Mouse (Mus musculus): ENCODE results near the gene Gm49333. TPM values are rescaled to one million over a fixed set of nuclear protein-coding genes. Genes with fewer than 3 reads are reported as not detected.
"Not testable (repeated sequence)": the region's sequence is repeated elsewhere in the genome, so short reads cannot be mapped to it uniquely, and the experiment has no call there.

Gene Gm49333
- polyA plus RNA-seq, 1 experiment from 2014 or later = not detected

DNA sequence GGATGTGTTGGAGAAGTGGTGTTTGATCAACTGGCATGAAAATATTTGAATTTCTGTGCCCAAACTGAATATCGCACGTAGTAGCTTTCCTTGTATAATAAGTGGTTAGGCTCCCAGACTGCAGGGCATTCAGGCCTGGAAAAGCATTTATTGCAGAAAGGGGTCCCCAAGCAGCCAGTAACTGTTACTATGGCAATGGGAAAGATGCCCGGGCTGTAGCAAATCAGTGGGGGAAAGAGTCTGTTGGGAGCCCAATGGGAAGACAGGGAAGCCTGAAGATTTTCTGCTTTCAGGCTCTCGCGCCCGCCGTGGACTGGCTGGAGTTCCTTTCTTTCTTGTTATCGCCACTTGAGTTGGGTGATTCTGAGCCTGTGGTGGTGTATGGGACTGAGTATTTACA lies 27.0 kb downstream of the Gm49333 start:
- no peaks in the 10 kb centered on the region for H3K27me3 ChIP-seq (ENCODE audit: control insufficient read depth, insufficient read depth, low read length)

DNA sequence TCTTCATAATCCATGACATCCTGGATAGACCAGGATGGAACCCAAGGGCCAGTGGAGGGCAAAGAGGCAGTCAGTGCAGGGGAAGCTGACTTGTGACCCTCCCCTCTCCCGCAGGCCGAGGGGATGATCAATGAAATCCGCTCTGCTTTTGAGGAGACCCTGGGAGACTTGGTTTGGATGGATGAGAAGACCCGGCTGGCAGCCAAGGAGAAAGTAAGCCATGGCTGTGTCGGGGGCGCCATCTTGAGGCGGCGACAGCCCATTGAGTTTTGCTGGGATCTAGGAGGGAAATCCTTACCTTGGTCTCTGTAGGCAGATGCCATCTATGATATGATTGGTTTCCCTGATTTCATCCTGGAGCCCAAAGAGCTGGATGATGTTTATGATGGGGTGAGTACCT lies 30.8 kb downstream of the Gm49333 start:
- Histone ChIP-seq H3K36me3 (replicated peaks; ENCODE audit: control insufficient read depth, insufficient read depth, low read depth, low read length) (no peaks in the 10 kb centered on the region), H3K27me3 (ENCODE audit: control insufficient read depth, insufficient read depth, low read length) (no peaks in the 10 kb centered on the region), H3K4me1 (ENCODE audit: control insufficient read depth, insufficient read depth, low read length) (no peaks in the 10 kb centered on the region), H3K4me3 (ENCODE audit: low read depth, low read length) (no peak overlapping the region), H3K27ac (replicated peaks; ENCODE audit: low read depth, low read length) (no peak overlapping the region), H3K4me2 (ENCODE audit: low read depth, low read length) (no peak overlapping the region), H3K9ac (replicated peaks; ENCODE audit: low read length) (no peak overlapping the region), H3K9me3 (replicated peaks; ENCODE audit: control insufficient read depth, low read length) (no peaks in the 10 kb centered on the region)
- 3% methylated on average over 8 of the region's 8 CpGs for WGBS
- DNase-seq (ENCODE audit: low spot score) (peak; percentile 80), ATAC-seq (replicated peaks; ENCODE audit: insufficient number of reproducible peaks, low FRiP score, low TSS enrichment, low read depth) (no peak; the same call in 1 of the 2 replicates)

More for the DNA sequence above, 27.0 kb downstream of the Gm49333 start:
- Histone ChIP-seq H3K4me3 (ENCODE audit: low read depth, low read length) (no peak overlapping the region), H3K36me3 (replicated peaks; ENCODE audit: control insufficient read depth, insufficient read depth, low read depth, low read length) (no peaks in the 10 kb centered on the region), H3K4me2 (ENCODE audit: low read depth, low read length) (no peak overlapping the region), H3K9ac (replicated peaks; ENCODE audit: low read length) (no peak overlapping the region), H3K9me3 (replicated peaks; ENCODE audit: control insufficient read depth, low read length) (no peaks in the 10 kb centered on the region), H3K4me1 (ENCODE audit: control insufficient read depth, insufficient read depth, low read length) (no peaks in the 10 kb centered on the region), H3K27ac (replicated peaks; ENCODE audit: low read depth, low read length) (no peak overlapping the region)
- no peak for DNase-seq (ENCODE audit: low spot score)
- 87% methylated on average over 8 of the region's 8 CpGs for WGBS
- ATAC-seq (replicated peaks; ENCODE audit: insufficient number of reproducible peaks, low FRiP score, low TSS enrichment, low read depth) = no peak

DNA sequence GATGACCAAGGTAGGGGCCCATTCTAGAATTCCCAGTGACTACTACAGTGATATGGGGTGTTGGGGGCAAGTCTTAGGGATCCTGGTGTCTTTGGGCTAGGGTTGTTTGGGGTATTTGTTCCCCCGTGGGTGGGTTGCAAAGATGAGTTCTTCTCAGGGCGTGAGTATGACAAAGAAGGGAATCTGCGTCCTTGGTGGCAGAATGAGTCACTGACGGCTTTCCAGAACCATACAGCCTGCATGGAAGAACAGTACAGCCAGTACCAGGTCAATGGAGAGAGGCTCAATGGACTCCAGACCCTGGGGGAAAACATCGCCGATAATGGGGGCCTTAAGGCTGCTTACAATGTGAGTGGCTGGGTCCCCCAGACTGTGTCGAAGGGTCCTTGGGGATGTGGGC lies 32.5 kb downstream of the Gm49333 start:
- 84% methylated on average over 7 of the region's 7 CpGs for WGBS
- no peaks in the 10 kb centered on the region for H3K36me3 ChIP-seq (replicated peaks; ENCODE audit: control insufficient read depth, insufficient read depth, low read depth, low read length)
- no peak overlapping the region for H3K27ac ChIP-seq (replicated peaks; ENCODE audit: low read depth, low read length)
- ATAC-seq (replicated peaks; ENCODE audit: insufficient number of reproducible peaks, low FRiP score, low TSS enrichment, low read depth) = no peak
- no peak overlapping the region for H3K4me3 ChIP-seq (ENCODE audit: low read depth, low read length)
- DNase-seq (ENCODE audit: low spot score) = no peak
- no peaks in the 10 kb centered on the region for H3K4me1 ChIP-seq (ENCODE audit: control insufficient read depth, insufficient read depth, low read length)
- H3K27me3 ChIP-seq (ENCODE audit: control insufficient read depth, insufficient read depth, low read length) = no peaks in the 10 kb centered on the region
- no peaks in the 10 kb centered on the region for H3K9me3 ChIP-seq (replicated peaks; ENCODE audit: control insufficient read depth, low read length)
- no peak overlapping the region for H3K9ac ChIP-seq (replicated peaks; ENCODE audit: low read length)
- H3K4me2 ChIP-seq (ENCODE audit: low read depth, low read length) = no peak overlapping the region

DNA sequence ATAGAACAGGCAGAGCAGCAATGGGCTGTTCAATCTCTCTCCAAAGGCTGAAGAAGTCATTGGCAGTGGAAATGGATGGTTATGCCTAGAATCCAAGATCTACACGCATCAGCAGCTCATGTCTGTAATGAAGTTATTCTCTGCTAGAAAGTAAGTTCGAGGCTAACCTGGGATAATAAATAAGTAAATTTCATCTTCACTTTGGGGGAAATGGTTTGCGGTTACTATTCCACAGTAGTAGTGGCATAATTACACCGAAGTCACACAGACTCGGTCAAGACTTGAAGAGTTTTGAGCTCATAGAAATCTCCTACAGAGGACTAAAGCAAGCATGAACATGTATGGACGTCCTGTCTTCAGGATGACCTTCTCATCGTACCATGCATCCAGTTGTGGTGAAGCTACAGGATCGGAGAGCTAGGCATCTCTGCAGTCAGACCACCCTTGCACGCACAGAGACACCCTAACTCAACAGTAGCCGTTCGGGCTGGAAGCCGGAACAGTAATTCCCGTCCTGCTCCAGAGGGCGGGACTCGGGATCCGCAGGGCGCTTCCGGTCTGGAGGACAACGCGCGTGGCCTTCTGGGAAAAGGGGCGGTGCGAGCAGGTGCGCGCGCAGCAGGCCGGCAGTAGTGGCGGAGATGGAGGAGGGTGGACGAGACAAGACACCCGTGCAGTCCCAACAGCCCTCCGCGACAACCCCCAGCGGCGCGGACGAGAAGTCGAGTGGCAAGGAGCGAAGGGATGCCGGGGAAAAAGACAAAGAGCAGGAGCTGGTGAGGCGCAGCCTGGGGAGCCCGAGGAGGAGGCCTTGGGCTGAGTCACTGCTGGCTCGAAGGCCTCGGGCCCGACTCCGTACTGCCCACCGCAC lies 39.9 kb downstream of the Gm49333 start, which contains the start of gene Psmd2:
Gene Psmd2 (plus strand): TSS at position 577 of the 871 bp plus-strand sequence.
- 2% methylated on average over 46 of the region's 46 CpGs for WGBS
- H3K27ac ChIP-seq (replicated peaks; ENCODE audit: low read depth, low read length) = peak within 1 kb of the TSS; percentile 38; the same call in 1 of the 2 replicates
- DNase-seq (ENCODE audit: low spot score) = peak; percentile 96
- peak within 1 kb of the TSS; percentile 94 for H3K4me3 ChIP-seq (ENCODE audit: low read depth, low read length)
- no peaks in the 10 kb centered on the region; the same call in 1 of the 2 replicates for H3K4me1 ChIP-seq (ENCODE audit: control insufficient read depth, insufficient read depth, low read length)
- H3K4me2 ChIP-seq (ENCODE audit: low read depth, low read length) = peak within 1 kb of the TSS; percentile 76
- ATAC-seq (replicated peaks; ENCODE audit: insufficient number of reproducible peaks, low FRiP score, low TSS enrichment, low read depth) = peak; percentile 96
- peaks cover 2% of the 10 kb centered on the region; the same call in 1 of the 2 replicates for H3K36me3 ChIP-seq (replicated peaks; ENCODE audit: control insufficient read depth, insufficient read depth, low read depth, low read length)
- no peaks in the 10 kb centered on the region for H3K9me3 ChIP-seq (replicated peaks; ENCODE audit: control insufficient read depth, low read length)
- peak within 1 kb of the TSS; percentile 84 for H3K9ac ChIP-seq (replicated peaks; ENCODE audit: low read length)
- no peaks in the 10 kb centered on the region for H3K27me3 ChIP-seq (ENCODE audit: control insufficient read depth, insufficient read depth, low read length)

DNA sequence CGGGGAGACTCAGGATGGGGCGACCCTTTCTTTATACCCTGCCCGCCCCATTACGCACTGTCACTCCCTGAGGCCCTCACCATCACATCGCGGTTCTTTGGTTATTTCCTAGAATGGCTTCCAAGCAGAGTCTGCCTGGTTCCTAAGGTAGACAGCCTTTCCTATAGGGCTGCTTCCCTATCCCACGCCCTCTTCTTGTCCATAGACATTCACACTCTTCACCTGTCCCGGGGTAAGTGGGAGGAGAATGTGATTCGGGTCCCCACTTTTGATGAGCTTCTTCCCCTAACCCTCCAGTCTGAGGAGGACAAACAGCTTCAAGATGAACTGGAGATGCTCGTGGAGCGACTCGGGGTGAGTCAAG lies 40.5 kb downstream of the Gm49333 start:
- Histone ChIP-seq H3K9ac (replicated peaks; ENCODE audit: low read length) (peak overlapping the region; percentile 84), H3K36me3 (replicated peaks; ENCODE audit: control insufficient read depth, insufficient read depth, low read depth, low read length) (peaks cover 2% of the 10 kb centered on the region), H3K9me3 (replicated peaks; ENCODE audit: control insufficient read depth, low read length) (no peaks in the 10 kb centered on the region), H3K4me1 (ENCODE audit: control insufficient read depth, insufficient read depth, low read length) (no peaks in the 10 kb centered on the region; the same call in 1 of the 2 replicates), H3K27ac (replicated peaks; ENCODE audit: low read depth, low read length) (no peak overlapping the region), H3K4me2 (ENCODE audit: low read depth, low read length) (peak overlapping the region; percentile 76), H3K4me3 (ENCODE audit: low read depth, low read length) (peak overlapping the region; percentile 94), H3K27me3 (ENCODE audit: control insufficient read depth, insufficient read depth, low read length) (no peaks in the 10 kb centered on the region)
- DNase-seq (ENCODE audit: low spot score) (no peak), ATAC-seq (replicated peaks; ENCODE audit: insufficient number of reproducible peaks, low FRiP score, low TSS enrichment, low read depth) (no peak; the same call in 1 of the 2 replicates)
- WGBS = 12% methylated on average over 12 of the region's 12 CpGs

DNA sequence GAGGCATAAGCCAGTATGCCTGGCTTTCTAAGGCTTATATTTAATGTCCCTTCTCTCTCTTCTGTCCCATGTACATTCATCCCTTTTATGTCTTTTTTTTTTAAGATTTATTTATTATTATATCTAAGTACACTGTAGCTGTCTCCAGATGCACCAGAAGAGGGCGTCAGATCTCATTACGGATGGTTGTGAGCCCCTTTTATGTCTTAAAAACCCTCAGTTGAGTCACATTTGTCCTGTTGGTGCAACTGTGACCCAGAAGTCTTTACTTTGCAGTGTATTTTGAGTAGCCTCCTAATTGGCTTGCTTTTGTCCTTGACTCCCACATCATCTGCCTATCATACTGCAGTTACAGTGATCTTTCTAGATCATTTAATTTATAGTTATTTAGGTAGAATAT lies 41.9 kb downstream of the Gm49333 start:
- Histone ChIP-seq H3K4me1 (ENCODE audit: control insufficient read depth, insufficient read depth, low read length) (no peaks in the 10 kb centered on the region; the same call in 1 of the 2 replicates), H3K9ac (replicated peaks; ENCODE audit: low read length) (no peak overlapping the region), H3K9me3 (replicated peaks; ENCODE audit: control insufficient read depth, low read length) (no peaks in the 10 kb centered on the region), H3K36me3 (replicated peaks; ENCODE audit: control insufficient read depth, insufficient read depth, low read depth, low read length) (peaks cover 2% of the 10 kb centered on the region), H3K27me3 (ENCODE audit: control insufficient read depth, insufficient read depth, low read length) (no peaks in the 10 kb centered on the region), H3K4me3 (ENCODE audit: low read depth, low read length) (no peak overlapping the region), H3K4me2 (ENCODE audit: low read depth, low read length) (no peak overlapping the region), H3K27ac (replicated peaks; ENCODE audit: low read depth, low read length) (no peak overlapping the region)
- DNase-seq (ENCODE audit: low spot score) (no peak), ATAC-seq (replicated peaks; ENCODE audit: insufficient number of reproducible peaks, low FRiP score, low TSS enrichment, low read depth) (no peak)
- 59% methylated on average over 2 of the region's 2 CpGs for WGBS

DNA sequence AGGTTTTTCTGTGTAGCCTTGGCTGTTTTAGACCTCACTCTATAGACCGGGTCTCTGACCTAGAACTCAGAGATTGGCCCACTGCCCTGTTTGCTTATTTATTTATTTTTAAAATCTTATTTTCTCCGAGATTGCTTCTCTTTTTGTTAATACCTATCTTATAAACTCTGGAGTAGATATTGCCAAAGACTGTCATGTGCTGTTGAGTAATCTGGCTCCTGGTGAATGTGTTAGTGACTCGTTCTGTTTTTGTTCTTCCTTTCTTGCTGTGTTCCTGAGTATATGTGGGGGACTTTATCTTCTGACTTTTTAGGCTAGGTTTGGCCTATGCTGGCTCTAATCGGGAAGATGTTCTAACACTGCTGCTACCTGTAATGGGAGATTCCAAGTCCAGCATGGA lies 46.3 kb downstream of the Gm49333 start:
- no peak overlapping the region for H3K4me3 ChIP-seq (ENCODE audit: low read depth, low read length)
- no peaks in the 10 kb centered on the region; the same call in 1 of the 2 replicates for H3K4me1 ChIP-seq (ENCODE audit: control insufficient read depth, insufficient read depth, low read length)
- H3K9me3 ChIP-seq (replicated peaks; ENCODE audit: control insufficient read depth, low read length) = no peaks in the 10 kb centered on the region
- H3K27me3 ChIP-seq (ENCODE audit: control insufficient read depth, insufficient read depth, low read length) = no peaks in the 10 kb centered on the region
- peaks cover 11% of the 10 kb centered on the region for H3K36me3 ChIP-seq (replicated peaks; ENCODE audit: control insufficient read depth, insufficient read depth, low read depth, low read length)
- H3K27ac ChIP-seq (replicated peaks; ENCODE audit: low read depth, low read length) = no peak overlapping the region
- H3K4me2 ChIP-seq (ENCODE audit: low read depth, low read length) = no peak overlapping the region
- ATAC-seq (replicated peaks; ENCODE audit: insufficient number of reproducible peaks, low FRiP score, low TSS enrichment, low read depth) = no peak
- DNase-seq (ENCODE audit: low spot score) = no peak
- no peak overlapping the region for H3K9ac ChIP-seq (replicated peaks; ENCODE audit: low read length)
- 94% methylated on average over 4 of the region's 4 CpGs for WGBS

DNA sequence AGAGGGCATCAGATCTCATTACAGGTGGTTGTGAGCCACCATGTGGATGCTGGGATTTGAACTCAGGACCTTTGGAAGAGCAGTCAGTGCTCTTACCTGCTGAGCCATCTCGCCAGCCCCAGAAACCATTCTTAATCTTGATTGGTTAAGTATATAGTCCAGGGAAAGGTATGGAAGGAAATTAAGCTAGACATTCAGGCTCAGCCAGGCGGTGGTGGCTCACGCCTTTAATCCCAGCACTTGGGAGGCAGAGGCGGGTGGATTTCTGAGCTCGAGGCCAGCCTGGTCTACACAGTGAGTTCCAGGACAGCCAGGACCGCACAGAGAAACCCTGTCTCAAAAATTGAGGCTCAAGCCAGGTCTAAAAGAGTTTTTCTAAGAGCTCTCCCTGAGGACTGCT lies 56.6 kb downstream of the Gm49333 start, which contains the start of gene Eif4g1:
Gene Eif4g1 (plus strand): TSS at position 301 of the 400 bp plus-strand sequence.
- H3K27me3 ChIP-seq (ENCODE audit: control insufficient read depth, insufficient read depth, low read length); H3K4me3 ChIP-seq (ENCODE audit: low read depth, low read length); H3K4me2 ChIP-seq (ENCODE audit: low read depth, low read length); H3K9me3 ChIP-seq (replicated peaks; ENCODE audit: control insufficient read depth, low read length); H3K36me3 ChIP-seq (replicated peaks; ENCODE audit: control insufficient read depth, insufficient read depth, low read depth, low read length); H3K27ac ChIP-seq (replicated peaks; ENCODE audit: low read depth, low read length); ATAC-seq (replicated peaks; ENCODE audit: insufficient number of reproducible peaks, low FRiP score, low TSS enrichment, low read depth); H3K9ac ChIP-seq (replicated peaks; ENCODE audit: low read length); DNase-seq (ENCODE audit: low spot score); H3K4me1 ChIP-seq (ENCODE audit: control insufficient read depth, insufficient read depth, low read length): not testable (repeated sequence)
- WGBS = 100% methylated on average over 5 of the region's 6 CpGs
